Mouse (Mus musculus) urinary bladder, postnatal 36 days (tissue): Measurements from ENCODE around the gene Accs.

Experiments used
- DNase-seq, 2 experiments: peaks; one replicate each; pipeline ENCODE4 v3.0.0; 2022; ENCODE audit warnings: low spot score in 2 of 2, mixed read lengths in 1 of 2

Gene Accs

GRCm38 (mm10) chr2:93849505-93850089 lies at the start of gene Accs:
TSS of gene Accs (minus strand) at chr2:93849943.
- DNase-seq, result peak; percentile 64 to 80

GRCm38 (mm10) chr2:93891611-93892280 lies 42.0 kb upstream of the Accs start:
- no peak for DNase-seq

- DNase-seq, result no peak
These were observed 40.4 kb upstream of the Accs start for GRCm38 (mm10) chr2:93890143-93890542.

- DNase-seq, result no peak
These were observed 39.3 kb upstream of the Accs start for GRCm38 (mm10) chr2:93889071-93889470.

- no peak for DNase-seq
These were observed 38.6 kb upstream of the Accs start for GRCm38 (mm10) chr2:93888366-93888765.

GRCm38 (mm10) chr2:93887273-93887672 lies 37.5 kb upstream of the Accs start:
- no peak for DNase-seq

GRCm38 (mm10) chr2:93886013-93886794 lies 36.5 kb upstream of the Accs start:
- DNase-seq, result no peak

- DNase-seq, result no peak
These were observed 33.3 kb upstream of the Accs start for GRCm38 (mm10) chr2:93883066-93883465.

- DNase-seq, result no peak
These were observed 32.1 kb upstream of the Accs start for GRCm38 (mm10) chr2:93881640-93882367.

- DNase-seq, result no peak
These were observed 31.2 kb upstream of the Accs start for GRCm38 (mm10) chr2:93880981-93881380.

- DNase-seq, result no peak
These were observed 30.7 kb upstream of the Accs start for GRCm38 (mm10) chr2:93880450-93880849.

GRCm38 (mm10) chr2:93877005-93877404 lies 27.3 kb upstream of the Accs start:
- no peak for DNase-seq

- no peak for DNase-seq
These were observed 24.9 kb upstream of the Accs start for GRCm38 (mm10) chr2:93874606-93875005.

- DNase-seq, result no peak
These were observed 24.4 kb upstream of the Accs start for GRCm38 (mm10) chr2:93874227-93874514.

- DNase-seq, result no peak
These were observed 23.9 kb upstream of the Accs start for GRCm38 (mm10) chr2:93873449-93874226.

GRCm38 (mm10) chr2:93872257-93872656 lies 22.5 kb upstream of the Accs start:
- DNase-seq, result no peak

- DNase-seq, result no peak
These were observed 21.7 kb upstream of the Accs start for GRCm38 (mm10) chr2:93871411-93871925.

GRCm38 (mm10) chr2:93870842-93871241 lies 21.1 kb upstream of the Accs start:
- peak; percentile 46 to 62 for DNase-seq

GRCm38 (mm10) chr2:93869107-93869600 lies 19.4 kb upstream of the Accs start, which contains the start of gene Accsl:
TSS of gene Accsl (minus strand) at chr2:93869157.
- no peak for DNase-seq

- no peak for DNase-seq
These were observed 18.8 kb upstream of the Accs start for GRCm38 (mm10) chr2:93868566-93868965.

GRCm38 (mm10) chr2:93863229-93863628 lies 13.5 kb upstream of the Accs start:
- DNase-seq, result no peak
